Mouse (Mus musculus) erythroblast, embryonic 14.5 days (primary cell): ENCODE data around the gene Unc80. TPM values are rescaled to one million over a fixed set of nuclear protein-coding genes. Genes with fewer than 3 reads are reported as not detected.

Experiments used
- H3K27me3 ChIP-seq: 2 replicates; pipeline ENCODE4 v1.6.1; 2012; ENCODE audit warnings: inconsistent platforms; ENCODE audit not compliant: control insufficient read depth
- H3K36me3 ChIP-seq: 2 replicates; pipeline ENCODE4 v1.6.1; 2012; ENCODE audit warnings: mild to moderate bottlenecking, inconsistent platforms; ENCODE audit not compliant: control insufficient read depth
- H3K4me1 ChIP-seq: 2 replicates; pipeline ENCODE4 v1.6.1; 2012; ENCODE audit warnings: inconsistent platforms; ENCODE audit not compliant: control insufficient read depth
- H3K4me3 ChIP-seq: replicated peaks from 2 replicates; pipeline ENCODE3; 2012; ENCODE audit warnings: moderate library complexity, mild to moderate bottlenecking, inconsistent platforms
- H3K9me3 ChIP-seq: 2 replicates; pipeline ENCODE4 v1.6.1; 2012; ENCODE audit warnings: low read length, inconsistent platforms, mixed read lengths; ENCODE audit not compliant: control insufficient read depth
- GATA1 ChIP-seq: IDR thresholded peaks from 2 replicates; pipeline ENCODE4 v1.6.1; 2012; ENCODE audit warnings: low read length, inconsistent platforms, mixed read lengths
- TAL1 ChIP-seq: IDR thresholded peaks from 3 replicates; pipeline ENCODE4 v1.6.1; 2012; ENCODE audit warnings: low read length, inconsistent platforms, mixed read lengths
- polyA plus RNA-seq: library from polyadenylated mRNA; stranded (reverse); fragments of >175 nt; gene quantifications from 2 replicates; pipeline ENCODE4 v1.2.3, GENCODE M21; 2012

The Unc80 gene
- not detected in 2 replicates for polyA plus RNA-seq

DNA sequence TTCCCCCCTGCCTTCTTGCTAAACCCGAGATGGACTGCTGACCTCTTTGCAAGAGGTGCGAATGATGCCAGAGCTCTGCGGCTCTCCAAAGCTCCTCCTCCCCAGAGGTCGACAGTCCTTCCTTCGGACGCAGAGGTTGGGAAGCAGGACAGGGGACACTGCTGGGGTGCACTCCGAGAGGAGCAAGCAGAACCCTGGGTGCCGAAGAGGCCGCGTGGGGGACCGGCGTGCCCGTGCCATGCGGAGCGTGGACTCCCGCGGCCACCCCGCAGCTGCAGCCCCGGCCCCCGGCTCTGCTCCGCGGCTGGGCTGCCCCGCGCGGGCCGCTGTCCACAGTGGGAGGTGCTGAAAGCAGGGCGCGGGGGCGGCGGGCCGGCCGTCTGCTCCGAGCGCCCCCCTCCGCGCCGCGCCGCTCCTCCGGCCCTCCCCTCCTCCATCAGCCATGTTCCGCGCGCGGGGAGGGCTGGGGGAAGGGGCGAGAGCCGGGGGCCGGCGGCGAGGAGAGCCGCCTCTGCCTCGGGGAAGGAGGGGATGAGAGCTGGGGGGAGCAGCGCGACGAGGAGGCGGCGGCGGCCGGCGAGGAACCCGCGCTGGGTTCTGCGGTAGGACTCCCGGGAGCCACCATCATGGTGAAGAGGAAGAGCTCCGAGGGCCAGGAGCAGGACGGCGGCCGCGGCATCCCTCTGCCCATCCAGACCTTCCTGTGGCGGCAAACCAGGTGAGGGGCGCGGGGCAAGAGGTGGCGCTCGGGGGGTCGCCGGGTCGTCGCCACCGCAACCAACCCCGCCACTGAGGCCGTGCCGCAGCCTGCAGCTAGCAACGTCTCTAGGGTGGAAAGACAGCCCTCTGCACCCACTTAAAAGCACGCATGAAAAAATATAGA lies at the start of gene Unc80:
TSS of gene Unc80 (plus strand) at position 547 of the 883 bp plus-strand sequence.
- Histone ChIP-seq H3K9me3 (no peaks in the 10 kb centered on the region), H3K4me3 (no peak within 1 kb of the TSS), H3K4me1 (no peaks in the 10 kb centered on the region), H3K27me3 (peaks cover 16% of the 10 kb centered on the region), H3K36me3 (no peaks in the 10 kb centered on the region)
- TF ChIP-seq GATA1: no peak
- TF ChIP-seq TAL1: no peak

GRCm38 (mm10) chr1:66426073-66426472 lies 42.1 kb upstream of the Unc80 start:
- H3K27me3 ChIP-seq: no peaks in the 10 kb centered on the region
- H3K36me3 ChIP-seq: no peaks in the 10 kb centered on the region
- no peak overlapping the region for H3K4me3 ChIP-seq
- TF ChIP-seq TAL1: no peak
- no peak for TF ChIP-seq GATA1
- H3K9me3 ChIP-seq: peaks cover 5% of the 10 kb centered on the region
- H3K4me1 ChIP-seq: no peaks in the 10 kb centered on the region

DNA sequence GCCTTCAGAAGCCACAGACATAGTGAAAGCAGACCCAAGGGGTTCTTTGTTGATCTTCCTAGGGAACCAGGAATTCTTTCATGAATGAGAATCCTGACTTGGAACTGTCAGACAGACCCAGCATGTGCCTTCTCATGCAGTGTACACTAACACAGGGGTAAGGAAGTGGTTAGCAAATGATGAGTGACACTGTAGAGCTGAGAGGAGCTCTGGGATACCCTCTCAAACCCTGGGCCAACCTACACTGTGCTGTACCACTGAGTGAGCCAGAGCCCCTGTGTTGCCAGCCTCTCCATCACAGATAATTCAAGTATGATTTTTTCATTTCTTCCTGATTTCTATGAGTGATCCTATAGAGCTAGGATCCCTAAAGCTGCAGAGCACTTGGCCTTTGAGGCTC lies 37.2 kb upstream of the Unc80 start:
- Histone ChIP-seq H3K4me1 (no peaks in the 10 kb centered on the region), H3K9me3 (peaks cover 2% of the 10 kb centered on the region; the same call in 1 of the 2 replicates)
- no peak for TF ChIP-seq GATA1
- no peak for TF ChIP-seq TAL1

DNA sequence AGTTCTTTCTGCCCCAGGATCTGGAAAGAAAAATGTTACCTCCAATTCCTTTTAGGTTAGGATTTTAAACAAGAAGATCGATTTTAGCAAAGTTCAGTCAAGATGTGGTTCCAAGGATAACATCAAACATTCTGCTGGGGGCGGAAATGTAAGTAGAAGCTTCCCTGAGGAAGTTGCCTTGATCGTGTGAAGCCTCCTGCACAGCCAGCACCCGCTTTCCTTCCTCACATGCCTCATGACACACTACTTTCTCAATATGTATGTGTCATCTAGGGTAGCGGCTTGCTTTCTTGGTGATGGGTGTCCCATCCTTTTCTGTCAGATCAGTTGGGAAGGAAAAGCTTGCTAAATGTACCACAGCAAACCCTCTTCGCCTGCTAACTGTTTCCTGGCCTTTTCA lies 36.7 kb upstream of the Unc80 start:
- Histone ChIP-seq H3K36me3 (no peaks in the 10 kb centered on the region), H3K4me1 (no peaks in the 10 kb centered on the region), H3K9me3 (no peaks in the 10 kb centered on the region), H3K27me3 (no peaks in the 10 kb centered on the region), H3K4me3 (no peak overlapping the region)
- TF ChIP-seq GATA1: no peak
- no peak for TF ChIP-seq TAL1

More for the DNA sequence above, 37.2 kb upstream of the Unc80 start:
- Histone ChIP-seq H3K27me3 (no peaks in the 10 kb centered on the region), H3K4me3 (no peak overlapping the region), H3K36me3 (no peaks in the 10 kb centered on the region)

- Histone ChIP-seq H3K36me3 (no peaks in the 10 kb centered on the region), H3K4me1 (no peaks in the 10 kb centered on the region), H3K9me3 (no peaks in the 10 kb centered on the region; the same call in 1 of the 2 replicates), H3K27me3 (no peaks in the 10 kb centered on the region), H3K4me3 (no peak overlapping the region)
- no peak for TF ChIP-seq GATA1
- TF ChIP-seq TAL1: no peak
Measured at GRCm38 (mm10) chr1:66438069-66438468, 30.1 kb upstream of the Unc80 start.

- no peaks in the 10 kb centered on the region for H3K36me3 ChIP-seq
- no peaks in the 10 kb centered on the region; the same call in 1 of the 2 replicates for H3K9me3 ChIP-seq
- H3K4me1 ChIP-seq: no peaks in the 10 kb centered on the region
- H3K27me3 ChIP-seq: no peaks in the 10 kb centered on the region
- TF ChIP-seq TAL1: no peak
- TF ChIP-seq GATA1: no peak
- no peak overlapping the region for H3K4me3 ChIP-seq
Measured at GRCm38 (mm10) chr1:66442922-66443321, 25.2 kb upstream of the Unc80 start.

DNA sequence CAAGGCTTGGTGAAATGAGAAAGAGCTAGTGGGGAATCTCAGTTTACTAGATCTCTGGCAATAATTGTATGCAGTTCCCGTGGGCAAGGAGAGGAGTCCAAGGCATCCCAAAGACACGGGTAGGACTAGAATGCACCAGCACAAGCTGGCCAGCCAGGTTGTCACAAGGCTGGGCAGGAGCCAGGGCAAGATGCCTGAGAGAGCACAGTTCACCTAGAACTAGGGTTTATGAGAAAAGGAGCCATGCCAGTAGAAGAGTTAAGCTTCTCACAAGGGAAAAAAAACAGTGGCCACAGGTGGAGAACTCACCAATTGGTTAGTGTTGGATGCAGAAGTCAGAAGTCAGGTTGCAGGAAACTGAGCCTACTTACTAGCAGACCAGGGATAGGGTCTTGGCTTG lies 18.7 kb upstream of the Unc80 start:
- Histone ChIP-seq H3K27me3 (no peaks in the 10 kb centered on the region), H3K4me3 (no peak overlapping the region), H3K36me3 (no peaks in the 10 kb centered on the region), H3K4me1 (no peaks in the 10 kb centered on the region), H3K9me3 (no peaks in the 10 kb centered on the region)
- TF ChIP-seq TAL1 (no peak), GATA1 (no peak)

- no peaks in the 10 kb centered on the region for H3K4me1 ChIP-seq
- no peaks in the 10 kb centered on the region for H3K9me3 ChIP-seq
- no peak overlapping the region for H3K4me3 ChIP-seq
- H3K27me3 ChIP-seq: no peaks in the 10 kb centered on the region
- TF ChIP-seq GATA1 (no peak), TAL1 (no peak)
- H3K36me3 ChIP-seq: no peaks in the 10 kb centered on the region
Measured at GRCm38 (mm10) chr1:66456580-66456979, 11.6 kb upstream of the Unc80 start.

DNA sequence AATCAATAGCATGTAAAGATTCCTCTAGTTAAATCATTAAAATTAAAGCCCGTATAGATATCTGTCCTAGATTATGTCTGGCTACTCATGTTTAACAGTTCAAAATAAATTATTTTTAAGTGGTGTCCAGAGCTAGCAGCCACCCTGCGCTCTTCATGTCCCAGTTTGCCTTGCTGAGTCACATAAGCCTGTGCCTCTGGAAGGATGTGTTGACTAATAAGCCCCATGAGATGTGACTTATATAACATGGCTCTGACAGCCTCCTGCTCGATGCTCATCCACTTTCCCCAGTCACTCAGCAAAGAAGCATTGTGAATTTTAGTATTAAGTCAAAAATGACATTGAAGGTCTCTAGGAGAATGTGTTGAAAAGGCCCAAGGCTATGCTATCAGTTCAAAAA lies 10.4 kb upstream of the Unc80 start:
- Histone ChIP-seq H3K4me1 (no peaks in the 10 kb centered on the region), H3K36me3 (no peaks in the 10 kb centered on the region), H3K27me3 (no peaks in the 10 kb centered on the region), H3K9me3 (no peaks in the 10 kb centered on the region), H3K4me3 (no peak overlapping the region)
- TF ChIP-seq GATA1 (no peak), TAL1 (no peak)

- no peaks in the 10 kb centered on the region for H3K27me3 ChIP-seq
- TF ChIP-seq GATA1 (no peak), TAL1 (no peak)
Measured at GRCm38 (mm10) chr1:66459394-66459793, 8.8 kb upstream of the Unc80 start.

More at GRCm38 (mm10) chr1:66459394-66459793, 8.8 kb upstream of the Unc80 start:
- Histone ChIP-seq H3K4me1 (no peaks in the 10 kb centered on the region), H3K9me3 (no peaks in the 10 kb centered on the region), H3K4me3 (no peak overlapping the region), H3K36me3 (no peaks in the 10 kb centered on the region)
